Comparison of ENCODE assay signal across 23 mouse cellular contexts in the genomic region with DNA sequence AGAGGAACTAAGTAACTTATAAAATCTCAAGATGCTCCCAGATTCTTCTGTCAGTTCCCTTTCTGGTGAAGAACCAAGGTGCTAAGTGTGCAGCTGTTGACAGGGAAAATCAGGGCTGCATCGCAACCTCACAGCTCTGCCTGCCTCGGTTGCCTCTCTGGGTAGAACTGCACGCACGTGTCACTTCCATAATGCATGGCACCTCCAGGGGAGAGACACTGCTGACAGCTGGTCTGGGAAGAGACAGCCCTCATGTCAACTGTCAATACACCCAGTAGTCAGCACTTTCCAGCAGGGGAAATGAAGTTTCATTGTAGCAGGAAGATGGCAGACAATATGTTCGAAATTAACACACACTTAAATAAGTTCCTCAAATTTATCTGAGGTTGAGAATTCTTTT.
"Had no signal": no experiment of that assay in that cellular context is flagged by ENCODE, and none has a peak within 500 bp of the region (broad histone marks: within the 10 kb centered on the region; RNA-seq: fewer than 3 reads in every experiment).

No protein-coding gene starts in this region.

- H3K4me3 ChIP-seq: kidney, embryonic 15.5 days; left cerebral cortex, adult 2 months; limb, embryonic 12.5 days; limb, embryonic 15.5 days; liver, embryonic 12.5 days; liver, embryonic 15.5 days; neural tube, embryonic 13.5 days; stomach, embryonic 15.5 days had no signal

- ATAC-seq: liver, embryonic 12.5 days had no signal

- DNase-seq: kidney, adult 11 months; kidney, adult 8-10 months; kidney, postnatal 10 days; kidney, postnatal 36 days; layer of hippocampus, postnatal 36 days; left cerebral cortex, postnatal 4 days; lung, adult 2 months; lung, postnatal 14 days; lung, postnatal 4 days; midbrain, embryonic 14.5 days; retina, postnatal 1 day; right cerebral cortex, postnatal 25 days; spleen, adult 18-20 months; thymus, adult 18-20 months; thymus, postnatal 36 days had no signal

- H3K27me3 ChIP-seq: kidney, embryonic 15.5 days; limb, embryonic 12.5 days; limb, embryonic 15.5 days; liver, embryonic 12.5 days; liver, embryonic 15.5 days; neural tube, embryonic 13.5 days; stomach, embryonic 15.5 days had no signal

- H3K27ac ChIP-seq: kidney, embryonic 15.5 days; left cerebral cortex, adult 2 months; limb, embryonic 12.5 days; limb, embryonic 15.5 days; liver, embryonic 12.5 days; liver, embryonic 15.5 days; neural tube, embryonic 13.5 days; stomach, embryonic 15.5 days had no signal

- H3K9me3 ChIP-seq: kidney, embryonic 15.5 days; limb, embryonic 12.5 days; limb, embryonic 15.5 days; liver, embryonic 12.5 days; liver, embryonic 15.5 days; neural tube, embryonic 13.5 days; stomach, embryonic 15.5 days had no signal

- H3K36me3 ChIP-seq: kidney, embryonic 15.5 days; limb, embryonic 12.5 days; limb, embryonic 15.5 days; liver, embryonic 12.5 days; liver, embryonic 15.5 days; neural tube, embryonic 13.5 days; stomach, embryonic 15.5 days had no signal

- H3K4me1 ChIP-seq: limb, embryonic 12.5 days; limb, embryonic 15.5 days; liver, embryonic 12.5 days; liver, embryonic 15.5 days; stomach, embryonic 15.5 days had no signal
